Comparison of ENCODE assay signal across 8 mouse cellular contexts in genomic region chr4:87368413-87369160, GRCm38 (mm10).
DNase-seq lines count a peak whose midpoint lies in the region; ATAC-seq and TF ChIP-seq lines count a peak whose summit lies in the region.

No protein-coding gene starts in this region.

- no peak for TF ChIP-seq POLR2A in bone marrow, adult 2 months (IDR thresholded peaks at IDR 0.05; ENCODE audit: borderline replicate concordance, control insufficient read depth, low read depth, low read length)

- H3K36me3 ChIP-seq in E14TG2a.4 (ENCODE audit: insufficient read depth, low read length), result no peaks in the 10 kb centered on the region
- H3K36me3 ChIP-seq in embryonic facial prominence, embryonic 15.5 days, result no peaks in the 10 kb centered on the region
- H3K36me3 ChIP-seq in liver, embryonic 16.5 days (ENCODE audit: control insufficient read depth, insufficient read depth), result no peaks in the 10 kb centered on the region
- H3K36me3 ChIP-seq in neural tube, embryonic 11.5 days (ENCODE audit: control insufficient read depth, insufficient read depth, low read length), result no peaks in the 10 kb centered on the region

- H3K4me1 ChIP-seq in E14TG2a.4 (replicated peaks; ENCODE audit: low read depth, low read length), result peaks cover 26% of the 10 kb centered on the region
- no peaks in the 10 kb centered on the region for H3K4me1 ChIP-seq in bone marrow, adult 2 months (ENCODE audit: control insufficient read depth, insufficient read depth, low read length)
- peaks cover 29% of the 10 kb centered on the region for H3K4me1 ChIP-seq in embryonic facial prominence, embryonic 15.5 days
- H3K4me1 ChIP-seq in liver, embryonic 16.5 days (ENCODE audit: control insufficient read depth, low read depth, low read length), result no peaks in the 10 kb centered on the region
- H3K4me1 ChIP-seq in neural tube, embryonic 11.5 days (ENCODE audit: control insufficient read depth, insufficient read depth, low read length), result peaks cover 13% of the 10 kb centered on the region

- peak; percentile 74 for ATAC-seq in embryonic facial prominence, embryonic 15.5 days (ENCODE audit: insufficient number of reproducible peaks, low FRiP score, low TSS enrichment, low read depth)
- ATAC-seq in liver, embryonic 16.5 days (ENCODE audit: low read depth), result no peak
- ATAC-seq in neural tube, embryonic 11.5 days (ENCODE audit: insufficient read depth, low FRiP score, low TSS enrichment), result peak; percentile 73

- TF ChIP-seq CTCF in E14TG2a.4 (conservative IDR thresholded peaks at IDR 0.05; ENCODE audit: low read length), result peak; percentile 22; the same call in 1 of the 2 replicates
- TF ChIP-seq CTCF in bone marrow, adult 2 months (IDR thresholded peaks at IDR 0.05; ENCODE audit: control insufficient read depth, insufficient read depth, low read length), result peak; percentile 44; the same call in 1 of the 2 replicates

- H3K4me2 ChIP-seq in embryonic facial prominence, embryonic 15.5 days (replicated peaks), result peak overlapping the region; percentile 63
- H3K4me2 ChIP-seq in liver, embryonic 16.5 days (ENCODE audit: low read depth, low read length), result peak overlapping the region; percentile 53
- H3K4me2 ChIP-seq in neural tube, embryonic 11.5 days (ENCODE audit: low read depth), result peak overlapping the region; percentile 56

- no peak overlapping the region for H3K27ac ChIP-seq in bone marrow, adult 2 months (ENCODE audit: control insufficient read depth, insufficient read depth, low read depth, low read length, poor library complexity)
- H3K27ac ChIP-seq in embryonic facial prominence, embryonic 15.5 days (replicated peaks), result peak overlapping the region; percentile 84
- no peak overlapping the region for H3K27ac ChIP-seq in liver, embryonic 16.5 days (ENCODE audit: low read length)
- H3K27ac ChIP-seq in neural tube, embryonic 11.5 days (ENCODE audit: low read depth, low read length), result peak overlapping the region; percentile 67

- intact Hi-C loops in heart, postnatal 14 days (cut with DNase I), result loop anchor here (1.0 to 5.0 kb wide), 5 partner anchors 414 to 1174 kb away; partner anchors contain the start of gene Mllt3

- H3K27me3 ChIP-seq in E14TG2a.4 (ENCODE audit: insufficient read depth, low read length), result peaks cover 18% of the 10 kb centered on the region
- H3K27me3 ChIP-seq in embryonic facial prominence, embryonic 15.5 days, result no peaks in the 10 kb centered on the region; the same call in 1 of the 2 replicates
- H3K27me3 ChIP-seq in liver, embryonic 16.5 days (ENCODE audit: control insufficient read depth, insufficient read depth, low read depth, low read length), result peaks cover 3% of the 10 kb centered on the region
- no peaks in the 10 kb centered on the region for H3K27me3 ChIP-seq in neural tube, embryonic 11.5 days (ENCODE audit: control insufficient read depth, insufficient read depth, low read length)

- no peaks in the 10 kb centered on the region for H3K9me3 ChIP-seq in E14TG2a.4 (ENCODE audit: low read length)
- no peaks in the 10 kb centered on the region for H3K9me3 ChIP-seq in embryonic facial prominence, embryonic 15.5 days (replicated peaks)
- H3K9me3 ChIP-seq in liver, embryonic 16.5 days (replicated peaks; ENCODE audit: control insufficient read depth, low read length), result no peaks in the 10 kb centered on the region
- no peaks in the 10 kb centered on the region for H3K9me3 ChIP-seq in neural tube, embryonic 11.5 days (ENCODE audit: control insufficient read depth, low read length)

- DNase-seq in heart, postnatal 14 days, result peak; percentile 44 to 69
- peak; percentile 70 for DNase-seq in layer of hippocampus, adult 11-12 months (ENCODE audit: low spot score)
- peak; percentile 79 for DNase-seq in neural tube, embryonic 11.5 days (ENCODE audit: low spot score)
- DNase-seq in thymus, postnatal 25 days, result peak; percentile 70

- 6% methylated on average over 20 of the region's 20 CpGs for WGBS in bone marrow, adult 2 months
- WGBS in embryonic facial prominence, embryonic 15.5 days, result 3% methylated on average over 20 of the region's 20 CpGs
- 8% methylated on average over 20 of the region's 20 CpGs for WGBS in liver, embryonic 16.5 days (ENCODE audit: insufficient replicate concordance)
- WGBS in neural tube, embryonic 11.5 days, result 6% methylated on average over 20 of the region's 20 CpGs

- H3K9ac ChIP-seq in embryonic facial prominence, embryonic 15.5 days, result peak overlapping the region; percentile 44
- no peak overlapping the region for H3K9ac ChIP-seq in liver, embryonic 16.5 days (ENCODE audit: low read depth, low read length)
- H3K9ac ChIP-seq in neural tube, embryonic 11.5 days (ENCODE audit: low read length), result peak overlapping the region; percentile 65

- peak overlapping the region; percentile 63 for H3K4me3 ChIP-seq in E14TG2a.4 (replicated peaks; ENCODE audit: low read length)
- no peak overlapping the region for H3K4me3 ChIP-seq in bone marrow, adult 2 months (replicated peaks; ENCODE audit: control insufficient read depth, low read depth, low read length)
- peak overlapping the region; percentile 51 for H3K4me3 ChIP-seq in embryonic facial prominence, embryonic 15.5 days (replicated peaks)
- peak overlapping the region; percentile 41 for H3K4me3 ChIP-seq in liver, embryonic 16.5 days (ENCODE audit: low read depth, low read length)
- peak overlapping the region; percentile 31 for H3K4me3 ChIP-seq in neural tube, embryonic 11.5 days (ENCODE audit: low read depth, low read length)

Comparison
In these comparisons a context has a peak if more than half of its experiments do, and no peak if none do; other contexts are left out.
1. H3K27ac ChIP-seq: peak in embryonic facial prominence, embryonic 15.5 days (single experiment) and neural tube, embryonic 11.5 days (single experiment); none in bone marrow, adult 2 months (single experiment) and liver, embryonic 16.5 days (single experiment).
2. Peak in every context shown above with its lines, with median percentiles within 50 percentile points of each other: H3K4me2 ChIP-seq and DNase-seq.